Mouse (Mus musculus) mature B cell (primary cell): Measurements from ENCODE around the gene Rac1.

Source experiments
- in situ Hi-C: fragments of 300-500 bp; cut with MboI; formaldehyde crosslinking; loops from 2 replicates; pipeline ENCODE4 v1.14.3; 2019

The Rac1 gene

DNA sequence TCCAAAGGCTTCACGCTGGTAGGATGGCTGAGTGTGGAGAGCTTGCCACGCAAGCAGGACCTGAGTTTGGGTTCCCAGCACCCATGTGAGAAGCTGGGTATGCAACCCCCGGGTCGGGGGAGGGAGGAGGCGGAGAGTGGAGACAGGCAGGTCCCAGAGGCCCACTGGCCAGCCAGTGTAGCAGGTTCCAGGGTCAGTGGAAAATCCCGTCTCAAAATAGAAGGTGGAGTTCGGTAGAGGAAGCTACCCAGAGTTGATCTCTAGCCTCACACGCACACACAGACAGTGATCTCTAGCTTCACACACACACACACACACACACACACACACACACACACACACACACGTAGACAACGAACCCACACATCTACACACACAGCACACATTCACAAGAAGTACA lies 34.7 kb downstream of the Rac1 start:
- in situ Hi-C loops, result no loop called here

- in situ Hi-C loops, result no loop called here
Observed at GRCm38 (mm10) chr5:143491736-143492135, 36.1 kb downstream of the Rac1 start.

GRCm38 (mm10) chr5:143489749-143490342 lies 38.0 kb downstream of the Rac1 start:
- in situ Hi-C loops, result no loop called here

GRCm38 (mm10) chr5:143487998-143488397 lies 39.8 kb downstream of the Rac1 start:
- in situ Hi-C loops, result no loop called here

DNA sequence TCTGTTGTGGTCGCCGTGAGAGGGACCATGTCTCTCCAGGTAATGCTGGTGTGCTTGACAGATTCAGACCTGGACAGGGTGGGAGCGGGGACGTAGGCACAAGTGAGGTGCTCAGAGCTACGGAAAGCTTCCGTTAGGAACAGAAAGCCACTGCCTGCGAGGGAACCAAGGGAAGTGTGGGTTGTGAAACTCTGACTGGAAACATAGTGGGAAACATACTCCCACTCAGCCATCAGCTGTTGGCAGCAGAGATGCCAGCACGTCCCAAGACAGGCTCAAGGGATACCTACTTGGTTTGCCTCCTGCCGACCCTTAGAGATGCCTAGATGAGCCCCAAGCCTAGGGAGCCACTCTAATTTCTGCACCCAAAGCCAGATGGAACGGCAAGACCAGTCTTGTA lies 40.6 kb downstream of the Rac1 start:
- in situ Hi-C loops, result no loop called here

GRCm38 (mm10) chr5:143484955-143485354 lies 42.9 kb downstream of the Rac1 start:
- in situ Hi-C loops, result no loop called here

GRCm38 (mm10) chr5:143477901-143478300 lies 49.9 kb downstream of the Rac1 start:
- in situ Hi-C loops, result no loop called here

GRCm38 (mm10) chr5:143476013-143476412 lies 51.8 kb downstream of the Rac1 start:
- in situ Hi-C loops, result no loop called here

DNA sequence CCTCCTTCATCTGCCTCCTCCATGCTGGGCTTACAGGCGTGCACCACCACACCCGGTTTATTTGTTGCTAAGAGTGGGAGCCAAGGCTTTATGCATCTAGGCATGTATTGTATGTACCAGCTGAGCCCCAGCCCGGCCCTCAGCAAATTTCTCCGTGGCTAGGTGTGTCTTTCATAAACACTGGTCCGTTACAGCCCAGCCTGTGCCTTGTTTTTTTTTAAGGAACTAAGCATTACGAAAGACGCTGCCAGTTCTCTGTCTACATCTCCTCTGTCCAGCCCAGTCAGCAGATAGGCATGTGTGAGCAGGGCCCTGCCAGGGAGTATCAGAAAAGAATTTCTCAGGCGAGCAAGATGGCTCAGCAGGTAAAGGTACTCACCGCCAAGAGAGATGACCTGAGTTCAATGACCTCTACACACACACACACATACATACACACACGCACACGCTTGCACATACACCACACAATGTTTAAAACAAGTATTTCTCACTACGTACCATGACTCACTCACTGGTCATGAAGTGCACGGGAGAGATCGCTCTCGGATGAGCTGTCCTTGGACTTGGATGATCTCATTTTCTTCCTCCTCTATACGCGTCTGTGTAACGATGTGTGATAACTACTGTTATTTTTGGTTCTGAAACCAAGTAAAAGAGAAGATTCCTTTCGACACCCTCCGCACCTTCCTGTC lies 52.5 kb downstream of the Rac1 start:
- in situ Hi-C loops, result no loop called here

DNA sequence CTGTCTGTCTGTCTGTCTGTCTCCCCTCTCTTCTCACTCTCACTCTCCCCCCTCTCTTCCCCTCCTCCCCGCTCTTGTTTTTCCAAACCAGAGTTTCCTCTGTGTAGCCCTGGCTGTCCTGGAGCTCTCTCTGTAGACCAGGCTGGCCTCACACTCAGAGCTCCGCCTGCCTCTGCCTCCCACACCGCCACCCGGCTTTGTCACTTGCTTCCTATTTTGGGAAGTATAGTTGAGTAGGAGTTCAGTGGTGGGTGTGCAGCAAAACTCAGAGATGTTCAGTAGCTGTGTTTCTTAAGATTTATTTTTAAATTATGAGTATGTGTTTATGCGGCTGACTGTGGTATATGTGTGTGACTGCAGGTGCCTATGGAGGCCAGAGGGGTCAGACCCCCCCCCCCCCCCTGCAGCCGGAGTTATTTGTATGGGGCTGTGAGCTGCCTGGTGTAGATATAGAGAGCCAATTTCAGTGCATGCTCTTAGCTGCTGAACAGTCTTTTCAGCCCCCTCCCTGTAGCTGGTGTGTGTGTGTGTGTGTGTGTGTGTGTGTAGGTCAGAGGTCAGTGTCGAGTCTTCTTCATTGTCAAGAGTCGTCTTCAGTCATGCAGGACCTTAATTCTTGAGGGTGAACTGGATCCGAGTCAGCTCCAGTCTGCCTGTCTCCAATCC lies 55.8 kb downstream of the Rac1 start:
- in situ Hi-C loops, result no loop called here

DNA sequence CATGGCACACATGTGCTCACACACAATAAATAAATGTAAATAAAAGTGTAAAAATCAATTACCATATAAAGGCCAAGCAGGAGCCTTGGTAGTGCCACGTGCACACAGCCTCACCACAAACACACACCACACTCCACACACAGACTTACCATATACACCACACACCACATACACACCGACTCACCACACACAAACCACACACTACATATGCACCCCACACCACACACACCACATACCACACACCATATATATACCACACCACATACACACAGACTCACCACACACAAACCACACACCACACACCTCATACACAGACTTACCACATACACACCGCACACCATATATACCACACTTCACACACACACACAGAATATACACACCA lies 56.7 kb downstream of the Rac1 start:
- in situ Hi-C loops, result no loop called here

- in situ Hi-C loops, result no loop called here
Observed at GRCm38 (mm10) chr5:143470421-143471164, 57.2 kb downstream of the Rac1 start.

GRCm38 (mm10) chr5:143469628-143470027 lies 58.2 kb downstream of the Rac1 start:
- in situ Hi-C loops, result no loop called here

DNA sequence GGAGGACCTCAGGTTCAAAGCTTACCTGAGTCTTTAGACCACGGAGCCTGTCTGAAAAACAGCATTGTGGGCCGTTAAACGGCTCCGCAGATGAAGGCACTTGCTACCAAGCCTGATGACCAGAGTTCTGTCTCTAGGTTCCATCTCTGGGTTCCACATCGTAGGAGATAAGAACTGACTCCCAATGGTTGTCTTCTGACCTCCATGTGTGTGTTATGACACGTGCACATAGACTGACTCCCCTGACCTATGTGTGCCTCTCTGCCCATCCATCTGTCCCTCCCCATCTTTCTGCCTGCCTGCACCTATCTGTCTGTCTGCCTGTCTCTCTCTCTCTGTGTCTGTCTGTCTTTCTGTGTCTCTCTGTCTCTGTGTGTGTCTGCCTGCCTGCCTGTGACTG lies 59.9 kb downstream of the Rac1 start:
- in situ Hi-C loops, result no loop called here

GRCm38 (mm10) chr5:143466891-143467669 lies 60.8 kb downstream of the Rac1 start:
- in situ Hi-C loops, result no loop called here

- in situ Hi-C loops, result no loop called here
Observed at GRCm38 (mm10) chr5:143465156-143466085, 62.4 kb downstream of the Rac1 start.

DNA sequence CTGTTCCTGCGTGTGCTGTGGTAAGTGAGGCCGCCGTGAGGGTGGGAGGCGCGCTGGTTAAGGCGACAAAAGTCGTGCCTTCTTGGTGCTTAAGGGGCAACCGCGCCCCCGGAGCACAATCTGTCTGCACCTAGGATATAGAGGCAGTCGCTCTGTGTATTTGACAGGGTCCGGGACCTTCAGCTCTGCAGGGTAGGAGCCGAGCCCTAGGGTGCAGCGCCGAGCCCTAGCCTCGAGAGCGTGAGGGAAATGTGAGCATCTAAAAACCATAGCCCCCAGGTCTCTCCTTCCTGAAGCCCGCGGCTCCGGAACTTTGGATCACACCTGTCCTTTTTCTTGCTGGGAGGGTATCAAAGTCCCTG lies 63.1 kb downstream of the Rac1 start:
- in situ Hi-C loops, result no loop called here

DNA sequence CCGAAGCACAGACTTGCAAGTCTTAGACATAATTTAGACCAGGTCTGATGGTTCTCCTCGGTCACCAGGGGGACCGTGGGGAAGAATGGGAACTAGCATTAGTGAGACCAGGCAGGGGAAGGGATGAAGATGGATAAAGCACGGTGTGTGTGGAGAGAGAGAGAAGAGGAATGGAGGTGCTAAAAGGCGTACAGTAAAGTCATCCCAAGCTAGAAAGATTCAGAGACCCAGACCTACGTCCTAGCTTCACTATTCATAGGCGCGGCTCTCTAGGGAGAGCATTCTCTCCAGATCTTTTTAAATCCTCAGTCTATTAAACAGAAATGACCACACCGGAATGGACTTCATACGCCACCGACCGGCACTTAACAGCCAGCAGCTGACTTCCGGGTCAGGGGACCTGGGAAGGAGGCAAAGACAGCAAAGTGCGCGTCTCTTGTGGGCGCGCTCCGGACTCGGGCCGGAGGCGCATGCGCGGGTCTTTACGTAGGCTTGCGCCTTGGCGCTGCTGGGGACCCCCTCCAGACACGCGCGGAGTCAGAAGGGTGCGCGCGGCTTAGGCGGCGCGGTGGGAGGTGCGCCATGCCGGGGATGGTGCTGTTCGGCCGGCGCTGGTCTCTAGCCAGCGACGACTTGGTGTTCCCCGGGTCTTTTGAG lies 63.6 kb downstream of the Rac1 start, which contains the start of gene Daglb:
Daglb (plus strand) TSS at position 485 of the 657 bp plus-strand sequence.
- in situ Hi-C loops, result no loop called here

DNA sequence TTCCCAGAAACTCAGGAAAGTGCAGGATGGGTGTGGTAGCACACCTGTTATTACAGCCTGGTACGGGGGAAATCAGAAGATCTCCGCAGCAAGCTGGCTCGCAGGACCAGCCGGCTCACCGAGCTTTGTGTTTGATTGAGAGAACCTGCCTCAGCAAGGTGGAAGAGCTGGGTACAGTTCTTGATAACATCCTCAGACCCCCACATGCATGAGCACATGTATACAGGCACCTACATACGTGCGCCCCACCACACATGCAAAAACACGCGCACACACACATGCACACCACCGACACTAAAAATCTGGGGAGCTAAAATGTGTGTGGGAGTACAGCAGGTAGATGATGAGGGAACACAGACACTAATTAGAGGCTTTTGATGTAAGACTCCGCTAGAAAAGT lies 64.2 kb downstream of the Rac1 start:
- in situ Hi-C loops, result no loop called here
